Mouse (Mus musculus) heart, embryonic 11.5 days (tissue): Measurements from ENCODE around the gene Golga4. TPM values are rescaled to one million over a fixed set of nuclear protein-coding genes. Genes with fewer than 3 reads are reported as not detected.

Experiments
- ATAC-seq: fragments of 200-750 bp; cut with Nextera tagmentation; replicated peaks from 2 replicates; pipeline ENCODE4 v1.8.0; 2017; ENCODE audit warnings: moderate library complexity; ENCODE audit not compliant: insufficient number of reproducible peaks, low FRiP score, low TSS enrichment
- H3K27ac ChIP-seq: fragments of 300-500 bp; sonication (generic); 2 replicates; pipeline ENCODE4 v1.5.1; 2014; ENCODE audit warnings: mild to moderate bottlenecking, low read depth, low read length
- H3K27me3 ChIP-seq: fragments of 300-500 bp; sonication (generic); 2 replicates; pipeline ENCODE4 v1.6.1; 2014; ENCODE audit warnings: mild to moderate bottlenecking, low read length, mixed read lengths; ENCODE audit not compliant: control insufficient read depth, insufficient read depth
- H3K36me3 ChIP-seq: fragments of 300-500 bp; sonication (generic); 2 replicates; pipeline ENCODE4 v1.6.1; 2014; ENCODE audit warnings: mild to moderate bottlenecking, low read length, moderate library complexity, mixed read lengths; ENCODE audit not compliant: control insufficient read depth, insufficient read depth
- H3K4me1 ChIP-seq: fragments of 300-500 bp; sonication (generic); 2 replicates; pipeline ENCODE4 v1.6.1; 2014; ENCODE audit warnings: low read length; ENCODE audit not compliant: control insufficient read depth, insufficient read depth
- H3K4me2 ChIP-seq: fragments of 300-500 bp; sonication (generic); 2 replicates; pipeline ENCODE4 v1.6.1; 2014; ENCODE audit warnings: mild to moderate bottlenecking, moderate library complexity
- H3K4me3 ChIP-seq: fragments of 300-500 bp; sonication (generic); 2 replicates; pipeline ENCODE4 v1.5.1; 2014; ENCODE audit warnings: low read depth, low read length
- H3K9ac ChIP-seq: fragments of 300-500 bp; sonication (generic); 2 replicates; pipeline ENCODE4 v1.6.1; 2014; ENCODE audit warnings: mild to moderate bottlenecking, low read depth, low read length, moderate library complexity
- H3K9me3 ChIP-seq: fragments of 300-500 bp; sonication (generic); replicated peaks from 2 replicates; pipeline ENCODE4 v1.6.1; 2016; ENCODE audit warnings: low read length; ENCODE audit not compliant: control insufficient read depth
- WGBS: fragments of 180-500 bp; shearing (Covaris S2); extraction: QIAGEN DNeasy Blood & Tissue Kit; methylation state at CpG from one replicate; pipeline ENCODE4 v1.1.7; 2014; ENCODE audit not compliant: insufficient replicate concordance; 5-methylcytosine and 5-hydroxymethylcytosine counted together
- polyA plus RNA-seq: library from polyadenylated mRNA; unstranded; fragments of >200 nt; fragmentation: Nextera tagmentation; extraction: Ambion mirVana; gene quantifications from 2 replicates; pipeline ENCODE4 v1.2.1, GENCODE M21; 2014

Gene Golga4
- polyA plus RNA-seq, 1 experiment from 2014 or later: 64.9 TPM

- peaks cover 9% of the 10 kb centered on the region; the same call in 1 of the 2 replicates for H3K4me1 ChIP-seq
- H3K9ac ChIP-seq: no peak overlapping the region; the same call in 1 of the 2 replicates
- 92% methylated on average over 8 of the region's 8 CpGs for WGBS
- H3K4me3 ChIP-seq: no peak overlapping the region
- H3K4me2 ChIP-seq: no peak overlapping the region
- H3K27ac ChIP-seq: no peak overlapping the region
- peaks cover 16% of the 10 kb centered on the region for H3K36me3 ChIP-seq
- H3K9me3 ChIP-seq: no peaks in the 10 kb centered on the region
- no peaks in the 10 kb centered on the region for H3K27me3 ChIP-seq
- ATAC-seq: no peak
Measured at GRCm38 (mm10) chr9:118541851-118542250, 35.8 kb downstream of the Golga4 start.

GRCm38 (mm10) chr9:118545146-118545545 lies 39.1 kb downstream of the Golga4 start:
- Histone ChIP-seq H3K27ac (peak overlapping the region; percentile 31; the same call in 1 of the 2 replicates), H3K9me3 (no peaks in the 10 kb centered on the region), H3K4me3 (no peak overlapping the region), H3K9ac (no peak overlapping the region), H3K27me3 (no peaks in the 10 kb centered on the region), H3K36me3 (peaks cover 13% of the 10 kb centered on the region), H3K4me1 (peaks cover 9% of the 10 kb centered on the region; the same call in 1 of the 2 replicates), H3K4me2 (no peak overlapping the region)
- no peak for ATAC-seq
- WGBS: 61% methylated on average over 6 of the region's 6 CpGs

- H3K9me3 ChIP-seq: no peaks in the 10 kb centered on the region
- H3K27ac ChIP-seq: no peak overlapping the region
- no peaks in the 10 kb centered on the region for H3K27me3 ChIP-seq
- WGBS: 96% methylated on average over 12 of the region's 12 CpGs
- H3K36me3 ChIP-seq: peaks cover 13% of the 10 kb centered on the region
- no peak overlapping the region for H3K4me3 ChIP-seq
- ATAC-seq: no peak
- H3K4me1 ChIP-seq: peaks cover 9% of the 10 kb centered on the region; the same call in 1 of the 2 replicates
- no peak overlapping the region for H3K4me2 ChIP-seq
- H3K9ac ChIP-seq: no peak overlapping the region
Measured at GRCm38 (mm10) chr9:118548651-118549050, 42.6 kb downstream of the Golga4 start.

- no peaks in the 10 kb centered on the region for H3K4me1 ChIP-seq
- H3K27ac ChIP-seq: no peak overlapping the region
- no peaks in the 10 kb centered on the region for H3K9me3 ChIP-seq
- H3K4me3 ChIP-seq: no peak overlapping the region
- peaks cover 53% of the 10 kb centered on the region for H3K36me3 ChIP-seq
- H3K9ac ChIP-seq: no peak overlapping the region
- ATAC-seq: no peak
- H3K27me3 ChIP-seq: no peaks in the 10 kb centered on the region
- WGBS: 85% methylated on average over 24 of the region's 24 CpGs
- no peak overlapping the region for H3K4me2 ChIP-seq
Measured at GRCm38 (mm10) chr9:118556951-118557780, 51.1 kb downstream of the Golga4 start.

DNA sequence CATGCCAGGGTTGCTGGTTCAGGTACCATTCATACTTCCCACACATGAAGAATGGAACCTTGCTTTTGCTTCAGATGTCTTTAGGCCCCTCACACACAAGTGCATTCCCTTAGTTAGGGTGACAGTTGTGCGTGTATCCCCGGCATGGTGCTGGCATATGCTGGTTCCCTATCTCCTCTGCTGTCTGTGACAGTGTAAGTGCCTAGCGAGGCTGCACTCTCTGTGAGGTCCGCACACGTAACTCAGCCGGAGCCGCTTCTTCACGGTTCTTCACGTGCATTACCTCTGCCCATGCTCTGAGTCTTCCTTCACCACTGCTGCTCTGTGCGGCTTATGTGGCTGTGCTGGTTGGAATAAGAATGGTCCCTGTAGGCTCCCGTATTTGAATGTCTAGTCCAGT lies 57.3 kb downstream of the Golga4 start:
- peaks cover 51% of the 10 kb centered on the region for H3K36me3 ChIP-seq
- no peak overlapping the region for H3K4me2 ChIP-seq
- H3K9ac ChIP-seq: no peak overlapping the region
- ATAC-seq: no peak
- WGBS: 96% methylated on average over 11 of the region's 11 CpGs
- no peaks in the 10 kb centered on the region for H3K9me3 ChIP-seq
- H3K27me3 ChIP-seq: no peaks in the 10 kb centered on the region
- H3K27ac ChIP-seq: no peak overlapping the region
- H3K4me3 ChIP-seq: no peak overlapping the region
- H3K4me1 ChIP-seq: no peaks in the 10 kb centered on the region

GRCm38 (mm10) chr9:118563866-118564265 lies 57.8 kb downstream of the Golga4 start:
- ATAC-seq: no peak
- WGBS: 91% methylated on average over 7 of the region's 7 CpGs
- no peak overlapping the region for H3K4me3 ChIP-seq
- no peak overlapping the region for H3K9ac ChIP-seq
- H3K4me1 ChIP-seq: no peaks in the 10 kb centered on the region
- H3K9me3 ChIP-seq: no peaks in the 10 kb centered on the region
- H3K36me3 ChIP-seq: peaks cover 52% of the 10 kb centered on the region
- no peak overlapping the region for H3K27ac ChIP-seq
- no peak overlapping the region for H3K4me2 ChIP-seq
- H3K27me3 ChIP-seq: no peaks in the 10 kb centered on the region

- WGBS: 91% methylated on average over 16 of the region's 16 CpGs
- Histone ChIP-seq H3K9me3 (no peaks in the 10 kb centered on the region), H3K36me3 (peaks cover 54% of the 10 kb centered on the region), H3K4me3 (no peak overlapping the region), H3K4me1 (no peaks in the 10 kb centered on the region), H3K27me3 (no peaks in the 10 kb centered on the region), H3K27ac (no peak overlapping the region), H3K4me2 (no peak overlapping the region), H3K9ac (no peak overlapping the region)
- no peak for ATAC-seq
Measured at GRCm38 (mm10) chr9:118564696-118565095, 58.6 kb downstream of the Golga4 start.

DNA sequence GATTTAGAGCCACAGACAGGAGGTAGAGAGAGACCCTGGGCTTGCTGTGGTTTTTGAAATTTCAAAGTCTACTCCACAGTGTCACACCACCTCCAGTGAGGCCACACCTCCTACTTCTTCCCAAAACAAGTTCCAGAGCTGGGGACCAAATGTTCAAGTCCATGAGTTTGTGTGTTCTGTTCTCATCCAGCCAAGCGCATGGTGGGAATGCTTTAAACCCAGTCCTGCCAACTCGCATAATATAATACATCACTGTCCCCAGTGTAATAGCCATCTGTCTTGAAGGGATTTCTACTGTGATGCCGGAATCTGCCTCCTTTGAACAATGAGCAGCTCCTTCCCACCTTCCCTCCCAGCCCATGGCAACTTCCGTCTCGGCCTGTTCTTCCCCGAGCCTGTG lies 63.3 kb downstream of the Golga4 start:
- H3K9ac ChIP-seq: no peak overlapping the region

GRCm38 (mm10) chr9:118570865-118571264 lies 64.8 kb downstream of the Golga4 start:
- H3K36me3 ChIP-seq: peaks cover 29% of the 10 kb centered on the region
- no peak for ATAC-seq
- H3K27me3 ChIP-seq: no peaks in the 10 kb centered on the region
- H3K27ac ChIP-seq: no peak overlapping the region
- WGBS: 69% methylated on average over 4 of the region's 4 CpGs
- no peak overlapping the region for H3K9ac ChIP-seq
- no peak overlapping the region for H3K4me2 ChIP-seq
- H3K9me3 ChIP-seq: no peaks in the 10 kb centered on the region
- H3K4me3 ChIP-seq: no peak overlapping the region
- H3K4me1 ChIP-seq: no peaks in the 10 kb centered on the region

More for the DNA sequence above, 63.3 kb downstream of the Golga4 start:
- 83% methylated on average over 6 of the region's 6 CpGs for whole genome bisulfite sequencing
- Histone ChIP-seq H3K36me3 (peaks cover 26% of the 10 kb centered on the region), H3K27ac (no peak overlapping the region), H3K9me3 (no peaks in the 10 kb centered on the region), H3K27me3 (no peaks in the 10 kb centered on the region), H3K4me3 (no peak overlapping the region), H3K4me2 (no peak overlapping the region), H3K4me1 (no peaks in the 10 kb centered on the region)
- ATAC-seq: no peak
